Mouse (Mus musculus): Measurements from ENCODE around the gene Iqgap2. TPM values are rescaled to one million over a fixed set of nuclear protein-coding genes. Genes with fewer than 3 reads are reported as not detected.

Iqgap2 gene
- polyA plus RNA-seq, 1 experiment: 2.4 TPM

GRCm38 (mm10) chr13:95712570-95713268 lies 179.0 kb downstream of the Iqgap2 start:
- WGBS: 84% methylated on average over 9 of the region's 9 CpGs

GRCm38 (mm10) chr13:95712054-95712453 lies 179.7 kb downstream of the Iqgap2 start:
- DNase-seq: no peak
- Histone ChIP-seq H3K4me3 (replicated peaks; ENCODE audit: extremely low read depth, low read depth, low read length) (no peak overlapping the region), H3K4me1 (ENCODE audit: control insufficient read depth, insufficient read depth, low read length) (no peaks in the 10 kb centered on the region; the same call in 1 of the 2 replicates)
- no peak for TF ChIP-seq POLR2A (IDR thresholded peaks at IDR 0.05; ENCODE audit: borderline replicate concordance, extremely low read depth, low read depth, low read length)
- no peak for TF ChIP-seq CTCF (IDR thresholded peaks at IDR 0.05; ENCODE audit: insufficient read depth, low read length)

More at GRCm38 (mm10) chr13:95712570-95713268, 179.0 kb downstream of the Iqgap2 start:
- DNase-seq: no peak
- H3K4me1 ChIP-seq (ENCODE audit: control insufficient read depth, insufficient read depth, low read length): no peaks in the 10 kb centered on the region; the same call in 1 of the 2 replicates
- TF ChIP-seq CTCF (IDR thresholded peaks at IDR 0.05; ENCODE audit: insufficient read depth, low read length) (no peak), POLR2A (IDR thresholded peaks at IDR 0.05; ENCODE audit: borderline replicate concordance, extremely low read depth, low read depth, low read length) (no peak)
- no peak overlapping the region for H3K4me3 ChIP-seq (replicated peaks; ENCODE audit: extremely low read depth, low read depth, low read length)

GRCm38 (mm10) chr13:95705589-95705988 lies 186.1 kb downstream of the Iqgap2 start:
- no peaks in the 10 kb centered on the region for H3K4me1 ChIP-seq (ENCODE audit: control insufficient read depth, insufficient read depth, low read length)
- WGBS: 75% methylated on average over 6 of the region's 6 CpGs
- DNase-seq: no peak
- H3K4me3 ChIP-seq (replicated peaks; ENCODE audit: extremely low read depth, low read depth, low read length): no peak overlapping the region
- no peak for TF ChIP-seq CTCF (IDR thresholded peaks at IDR 0.05; ENCODE audit: insufficient read depth, low read length)
- TF ChIP-seq POLR2A (IDR thresholded peaks at IDR 0.05; ENCODE audit: borderline replicate concordance, extremely low read depth, low read depth, low read length): no peak

- TF ChIP-seq POLR2A (IDR thresholded peaks at IDR 0.05; ENCODE audit: borderline replicate concordance, extremely low read depth, low read depth, low read length) (no peak), CTCF (IDR thresholded peaks at IDR 0.05; ENCODE audit: insufficient read depth, low read length) (no peak)
- no peak for DNase-seq
- 54% methylated on average over 5 of the region's 5 CpGs for WGBS
- peaks cover 2% of the 10 kb centered on the region for H3K4me1 ChIP-seq (ENCODE audit: control insufficient read depth, insufficient read depth, low read length)
- H3K4me3 ChIP-seq (replicated peaks; ENCODE audit: extremely low read depth, low read depth, low read length): no peak overlapping the region
Observed at GRCm38 (mm10) chr13:95703376-95703775, 188.3 kb downstream of the Iqgap2 start.

- WGBS: 26% methylated on average over 6 of the region's 6 CpGs
- no peak for TF ChIP-seq CTCF (IDR thresholded peaks at IDR 0.05; ENCODE audit: insufficient read depth, low read length)
- no peak for TF ChIP-seq POLR2A (IDR thresholded peaks at IDR 0.05; ENCODE audit: borderline replicate concordance, extremely low read depth, low read depth, low read length)
- no peak overlapping the region for H3K4me3 ChIP-seq (replicated peaks; ENCODE audit: extremely low read depth, low read depth, low read length)
- H3K4me1 ChIP-seq (ENCODE audit: control insufficient read depth, insufficient read depth, low read length): peaks cover 8% of the 10 kb centered on the region
- no peak for DNase-seq
Observed at GRCm38 (mm10) chr13:95697874-95698273, 193.8 kb downstream of the Iqgap2 start.

GRCm38 (mm10) chr13:95696654-95697163 lies 195.0 kb downstream of the Iqgap2 start, which contains the start of gene F2rl2:
Gene F2rl2 (plus strand): TSS chr13:95696853.
- no peak for DNase-seq
- peaks cover 8% of the 10 kb centered on the region for H3K4me1 ChIP-seq (ENCODE audit: control insufficient read depth, insufficient read depth, low read length)
- no peak for TF ChIP-seq POLR2A (IDR thresholded peaks at IDR 0.05; ENCODE audit: borderline replicate concordance, extremely low read depth, low read depth, low read length)
- WGBS: 29% methylated on average over 4 of the region's 4 CpGs
- H3K4me3 ChIP-seq (replicated peaks; ENCODE audit: extremely low read depth, low read depth, low read length): no peak within 1 kb of the TSS

- H3K4me3 ChIP-seq (replicated peaks; ENCODE audit: extremely low read depth, low read depth, low read length): no peak overlapping the region
- 93% methylated on average over 9 of the region's 9 CpGs for WGBS
- TF ChIP-seq POLR2A (IDR thresholded peaks at IDR 0.05; ENCODE audit: borderline replicate concordance, extremely low read depth, low read depth, low read length): no peak
- TF ChIP-seq CTCF (IDR thresholded peaks at IDR 0.05; ENCODE audit: insufficient read depth, low read length): no peak
- DNase-seq: no peak
- peaks cover 8% of the 10 kb centered on the region for H3K4me1 ChIP-seq (ENCODE audit: control insufficient read depth, insufficient read depth, low read length)
Observed at GRCm38 (mm10) chr13:95696120-95696653, 195.5 kb downstream of the Iqgap2 start.

GRCm38 (mm10) chr13:95692201-95692600 lies 199.5 kb downstream of the Iqgap2 start:
- no peak overlapping the region for H3K4me3 ChIP-seq (replicated peaks; ENCODE audit: extremely low read depth, low read depth, low read length)
- TF ChIP-seq CTCF (IDR thresholded peaks at IDR 0.05; ENCODE audit: insufficient read depth, low read length) (no peak), POLR2A (IDR thresholded peaks at IDR 0.05; ENCODE audit: borderline replicate concordance, extremely low read depth, low read depth, low read length) (no peak)
- DNase-seq: no peak
- 78% methylated on average over 8 of the region's 8 CpGs for WGBS
- no peaks in the 10 kb centered on the region for H3K4me1 ChIP-seq (ENCODE audit: control insufficient read depth, insufficient read depth, low read length)

- no peak overlapping the region for H3K4me3 ChIP-seq (replicated peaks; ENCODE audit: extremely low read depth, low read depth, low read length)
- no peaks in the 10 kb centered on the region; the same call in 1 of the 2 replicates for H3K4me1 ChIP-seq (ENCODE audit: control insufficient read depth, insufficient read depth, low read length)
- TF ChIP-seq CTCF (IDR thresholded peaks at IDR 0.05; ENCODE audit: insufficient read depth, low read length): no peak
- TF ChIP-seq POLR2A (IDR thresholded peaks at IDR 0.05; ENCODE audit: borderline replicate concordance, extremely low read depth, low read depth, low read length): no peak
- 96% methylated on average over 1 of the region's 1 CpGs for WGBS
- no peak for DNase-seq
Observed at GRCm38 (mm10) chr13:95688576-95688975, 203.1 kb downstream of the Iqgap2 start.

GRCm38 (mm10) chr13:95685736-95686135 lies 206.0 kb downstream of the Iqgap2 start:
- TF ChIP-seq POLR2A (IDR thresholded peaks at IDR 0.05; ENCODE audit: borderline replicate concordance, extremely low read depth, low read depth, low read length): no peak
- TF ChIP-seq CTCF (IDR thresholded peaks at IDR 0.05; ENCODE audit: insufficient read depth, low read length): no peak
- WGBS: 44% methylated on average over 5 of the region's 5 CpGs
- no peak overlapping the region for H3K4me3 ChIP-seq (replicated peaks; ENCODE audit: extremely low read depth, low read depth, low read length)
- no peak for DNase-seq
- H3K4me1 ChIP-seq (ENCODE audit: control insufficient read depth, insufficient read depth, low read length): no peaks in the 10 kb centered on the region; the same call in 1 of the 2 replicates
